Mouse (Mus musculus): ENCODE measurements around the gene 2900026A02Rik. TPM values are rescaled to one million over a fixed set of nuclear protein-coding genes. Genes with fewer than 3 reads are reported as not detected.

Gene 2900026A02Rik
- total RNA-seq, 1 experiment: 12.3 TPM

DNA sequence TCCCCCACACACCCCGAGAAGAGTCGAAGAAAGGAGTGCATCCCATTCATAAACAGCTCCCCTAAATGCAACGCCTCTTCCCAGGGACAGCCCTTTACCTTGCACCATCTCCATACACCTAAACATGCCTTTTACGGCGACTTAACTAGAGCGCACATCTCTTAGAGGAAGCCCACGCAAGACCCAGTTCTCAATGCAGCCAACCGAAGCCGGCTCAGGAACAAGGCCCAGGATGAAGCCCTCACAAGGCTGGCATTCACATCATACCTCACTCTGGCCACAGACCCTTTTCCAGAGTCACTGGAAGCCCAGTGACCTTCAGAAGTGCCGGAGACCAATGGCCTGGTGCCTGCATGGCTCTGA, 21.3 kb downstream of the 2900026A02Rik start:
- in situ Hi-C loops (cut with MboI; ENCODE audit: low sequenced_read_pairs in 2 of 2, unreplicated experiment in 2 of 2): no loop called here
- no peak for DNase-seq (ENCODE audit: low read depth, low spot score)
- TF ChIP-seq HCFC1 (IDR thresholded peaks at IDR 0.05; ENCODE audit: borderline replicate concordance, insufficient read depth, low read length): no peak
- TF ChIP-seq CHD2 (IDR thresholded peaks at IDR 0.05; ENCODE audit: low read depth, low read length): no peak
- TF ChIP-seq ZNF384 (IDR thresholded peaks at IDR 0.05; ENCODE audit: low read depth, low read length): no peak
- H3K4me1 ChIP-seq (ENCODE audit: control insufficient read depth in 2 of 2, insufficient read depth in 2 of 2, low read length in 2 of 2, poor library complexity in 1 of 2): peaks cover 11 to 13% of the 10 kb centered on the region in 2 experiments
- H3K36me3 ChIP-seq (ENCODE audit: control insufficient read depth, insufficient read depth, low read length, poor library complexity, severe bottlenecking): no peaks in the 10 kb centered on the region; the same call in 1 of the 2 replicates
- H3K4me3 ChIP-seq (ENCODE audit: insufficient read depth in 1 of 2, low read depth in 1 of 2, low read length in 2 of 2, poor library complexity in 1 of 2, severe bottlenecking in 1 of 2): no peak overlapping the region
- no peak overlapping the region for H3K27ac ChIP-seq (ENCODE audit: insufficient read depth, low read depth, low read length, poor library complexity, severe bottlenecking)
- no peaks in the 10 kb centered on the region for H3K9me3 ChIP-seq (ENCODE audit: control insufficient read depth, insufficient read depth, low read depth, low read length)
- H3K9ac ChIP-seq (ENCODE audit: insufficient read depth, low read depth, low read length, poor library complexity, severe bottlenecking): no peak overlapping the region

DNA sequence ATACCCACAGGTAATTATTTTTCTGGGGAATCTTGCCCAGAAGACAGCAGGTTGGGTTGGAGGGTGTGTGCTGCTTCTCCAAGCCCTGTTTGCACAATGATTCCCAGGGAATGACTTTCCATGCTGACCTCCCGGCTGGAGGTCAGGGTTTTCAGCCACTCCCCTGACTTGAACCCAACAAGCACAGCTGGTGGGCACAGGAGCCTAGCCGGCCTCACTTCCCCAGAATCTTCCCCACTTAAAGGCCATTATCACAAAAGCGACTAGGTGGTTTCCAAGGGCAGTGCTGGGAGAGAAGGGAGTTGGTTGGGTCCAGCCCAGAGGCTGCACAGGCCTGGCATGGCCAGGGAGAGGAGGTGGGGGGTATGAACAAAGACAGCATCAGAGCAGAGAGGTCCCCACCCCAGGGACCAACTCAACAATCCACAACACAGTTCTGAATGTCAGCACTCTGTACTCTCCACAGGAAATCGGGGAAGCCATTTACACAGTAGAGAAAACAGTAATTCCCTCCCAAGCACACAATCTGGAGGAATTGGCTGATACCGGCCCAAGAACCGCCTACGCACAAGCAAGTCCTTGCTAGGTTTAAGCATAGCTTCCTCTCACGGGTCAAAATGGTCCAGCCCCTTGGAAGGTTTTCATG, 21.8 kb downstream of the 2900026A02Rik start:
- no peak for DNase-seq (ENCODE audit: low read depth, low spot score)
- Histone ChIP-seq H3K36me3 (ENCODE audit: control insufficient read depth, insufficient read depth, low read length, poor library complexity, severe bottlenecking) (no peaks in the 10 kb centered on the region; the same call in 1 of the 2 replicates), H3K4me1 (ENCODE audit: control insufficient read depth in 2 of 2, insufficient read depth in 2 of 2, low read length in 2 of 2, poor library complexity in 1 of 2) (peaks cover 11 to 13% of the 10 kb centered on the region in 2 experiments), H3K9me3 (ENCODE audit: control insufficient read depth, insufficient read depth, low read depth, low read length) (no peaks in the 10 kb centered on the region), H3K4me3 (ENCODE audit: insufficient read depth in 1 of 2, low read depth in 1 of 2, low read length in 2 of 2, poor library complexity in 1 of 2, severe bottlenecking in 1 of 2) (no peak overlapping the region), H3K27ac (ENCODE audit: insufficient read depth, low read depth, low read length, poor library complexity, severe bottlenecking) (no peak overlapping the region), H3K9ac (ENCODE audit: insufficient read depth, low read depth, low read length, poor library complexity, severe bottlenecking) (no peak overlapping the region)
- in situ Hi-C loops (cut with MboI; ENCODE audit: low sequenced_read_pairs in 2 of 2, unreplicated experiment in 2 of 2): no loop called here
- TF ChIP-seq HCFC1 (IDR thresholded peaks at IDR 0.05; ENCODE audit: borderline replicate concordance, insufficient read depth, low read length) (no peak), ZNF384 (IDR thresholded peaks at IDR 0.05; ENCODE audit: low read depth, low read length) (no peak), CHD2 (IDR thresholded peaks at IDR 0.05; ENCODE audit: low read depth, low read length) (no peak), ZC3H11A (IDR thresholded peaks at IDR 0.05; ENCODE audit: borderline replicate concordance, low read depth, low read length) (no peak), MAFK (IDR thresholded peaks at IDR 0.05; ENCODE audit: insufficient read depth, low read depth, low read length) (no peak)

DNA sequence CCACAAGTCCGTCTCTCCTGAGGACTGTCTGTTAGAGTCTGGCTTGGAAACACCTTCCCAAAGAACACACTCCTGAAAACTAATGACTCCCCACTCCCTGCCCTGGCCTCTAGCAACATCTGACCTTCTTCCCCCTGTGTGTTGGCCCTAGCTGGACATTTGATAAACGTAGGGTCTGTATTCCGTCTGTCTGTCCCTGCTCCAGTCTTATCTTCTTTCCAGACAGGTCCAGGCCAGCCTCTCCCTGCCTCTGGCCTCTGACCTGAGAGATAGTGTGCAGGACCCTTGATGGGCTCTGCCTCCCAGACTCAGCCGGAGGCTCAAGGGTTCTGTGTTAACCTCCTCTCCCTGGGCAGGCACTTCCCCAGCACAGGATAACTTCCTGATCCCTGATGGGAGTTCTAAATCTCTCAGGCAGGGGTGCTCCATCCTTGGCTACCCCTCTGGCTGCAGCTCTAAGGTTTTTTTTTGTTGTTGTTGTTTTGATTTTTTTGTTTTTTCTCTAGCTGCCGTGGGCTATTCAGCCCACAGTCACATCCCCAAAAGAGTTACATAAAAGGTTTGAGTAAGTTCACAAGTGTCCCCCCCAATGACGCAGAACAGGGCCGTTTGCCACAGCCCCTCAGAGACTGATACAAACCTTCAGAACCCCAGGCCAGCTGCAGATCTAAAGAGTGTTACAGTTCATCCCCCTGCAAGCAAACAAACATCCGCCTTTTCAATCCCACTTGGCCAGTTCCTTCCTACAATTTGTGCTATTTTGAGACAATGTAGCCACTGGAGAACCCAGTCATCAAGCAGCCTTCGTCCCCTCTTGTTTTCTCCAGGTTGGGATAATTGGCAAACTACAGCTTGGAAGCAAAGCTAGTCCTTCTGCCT, 23.9 kb downstream of the 2900026A02Rik start:
- TF ChIP-seq ZC3H11A (IDR thresholded peaks at IDR 0.05; ENCODE audit: borderline replicate concordance, low read depth, low read length): no peak
- no peak for TF ChIP-seq MAFK (IDR thresholded peaks at IDR 0.05; ENCODE audit: insufficient read depth, low read depth, low read length)
- Histone ChIP-seq H3K4me3 (ENCODE audit: insufficient read depth in 1 of 2, low read depth in 1 of 2, low read length in 2 of 2, poor library complexity in 1 of 2, severe bottlenecking in 1 of 2) (no peak overlapping the region), H3K27ac (ENCODE audit: insufficient read depth, low read depth, low read length, poor library complexity, severe bottlenecking) (no peak overlapping the region), H3K4me1 (ENCODE audit: control insufficient read depth in 2 of 2, insufficient read depth in 2 of 2, low read length in 2 of 2, poor library complexity in 1 of 2) (peaks cover 11 to 15% of the 10 kb centered on the region in 2 experiments), H3K36me3 (ENCODE audit: control insufficient read depth, insufficient read depth, low read length, poor library complexity, severe bottlenecking) (no peaks in the 10 kb centered on the region; the same call in 1 of the 2 replicates), H3K9ac (ENCODE audit: insufficient read depth, low read depth, low read length, poor library complexity, severe bottlenecking) (no peak overlapping the region), H3K9me3 (ENCODE audit: control insufficient read depth, insufficient read depth, low read depth, low read length) (no peaks in the 10 kb centered on the region)
- no peak for DNase-seq (ENCODE audit: low read depth, low spot score)
- in situ Hi-C loops (cut with MboI; ENCODE audit: low sequenced_read_pairs in 2 of 2, unreplicated experiment in 2 of 2): no loop called here

DNA sequence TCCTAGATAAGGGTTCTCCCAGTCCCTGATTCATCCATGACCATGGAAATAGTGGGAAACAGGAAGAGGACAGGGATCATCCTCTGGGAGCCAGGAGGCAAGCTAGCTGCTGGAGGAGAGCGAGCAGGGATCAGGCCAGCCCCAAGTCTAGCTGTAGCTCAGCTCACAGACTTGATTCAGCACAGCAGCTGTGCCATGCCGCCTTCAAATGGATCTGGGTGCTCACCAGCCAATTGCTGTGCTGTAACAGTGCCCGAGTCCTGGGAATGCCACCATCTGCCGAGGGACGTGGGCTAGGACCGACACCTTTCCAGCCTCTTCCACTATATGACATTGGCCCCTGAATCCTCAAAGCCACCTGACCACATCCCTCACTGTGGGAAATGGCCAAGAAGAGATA, 25.1 kb downstream of the 2900026A02Rik start:
- Histone ChIP-seq H3K9me3 (ENCODE audit: control insufficient read depth, insufficient read depth, low read depth, low read length) (no peaks in the 10 kb centered on the region), H3K27ac (ENCODE audit: insufficient read depth, low read depth, low read length, poor library complexity, severe bottlenecking) (no peak overlapping the region), H3K36me3 (ENCODE audit: control insufficient read depth, insufficient read depth, low read length, poor library complexity, severe bottlenecking) (no peaks in the 10 kb centered on the region), H3K4me3 (ENCODE audit: insufficient read depth in 1 of 2, low read depth in 1 of 2, low read length in 2 of 2, poor library complexity in 1 of 2, severe bottlenecking in 1 of 2) (no peak overlapping the region), H3K9ac (ENCODE audit: insufficient read depth, low read depth, low read length, poor library complexity, severe bottlenecking) (no peak overlapping the region), H3K4me1 (ENCODE audit: control insufficient read depth in 2 of 2, insufficient read depth in 2 of 2, low read length in 2 of 2, poor library complexity in 1 of 2) (peaks cover 11 to 15% of the 10 kb centered on the region in 2 experiments)
- no peak for DNase-seq (ENCODE audit: low read depth, low spot score)
- TF ChIP-seq ZNF384 (IDR thresholded peaks at IDR 0.05; ENCODE audit: low read depth, low read length) (no peak), HCFC1 (IDR thresholded peaks at IDR 0.05; ENCODE audit: borderline replicate concordance, insufficient read depth, low read length) (no peak), ZC3H11A (IDR thresholded peaks at IDR 0.05; ENCODE audit: borderline replicate concordance, low read depth, low read length) (no peak), MAFK (IDR thresholded peaks at IDR 0.05; ENCODE audit: insufficient read depth, low read depth, low read length) (no peak), CHD2 (IDR thresholded peaks at IDR 0.05; ENCODE audit: low read depth, low read length) (no peak)
- in situ Hi-C loops (cut with MboI; ENCODE audit: low sequenced_read_pairs in 2 of 2, unreplicated experiment in 2 of 2): no loop called here

Data from ES-E14 (cell line).